9 mouse cellular contexts compared by ENCODE assay signal in the genomic region with DNA sequence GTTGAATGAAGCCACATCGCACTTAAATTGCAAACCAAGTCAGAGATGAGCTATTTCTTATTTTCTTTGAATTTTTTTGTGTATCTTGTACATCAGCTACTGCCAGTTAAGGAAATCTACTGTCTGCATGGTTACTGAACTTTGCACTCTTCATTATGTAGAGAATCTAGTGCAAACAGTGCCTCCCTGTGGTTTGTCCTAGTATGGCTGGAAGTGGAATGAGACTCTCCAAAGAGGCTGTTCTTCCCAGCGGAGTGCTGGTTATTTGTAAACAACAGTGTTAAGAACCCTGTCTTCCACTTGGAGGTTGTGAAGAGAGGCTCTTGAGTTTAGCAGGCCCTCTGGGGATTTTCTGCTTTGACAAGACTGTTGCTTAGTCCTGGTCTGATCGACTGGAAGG. TPM values are rescaled to one million over a fixed set of nuclear protein-coding genes. Genes with fewer than 3 reads are reported as not detected.
DNase-seq lines count a peak whose midpoint lies in the region; ATAC-seq lines count a peak whose summit lies in the region.
"Had no signal": no experiment of that assay in that cellular context is flagged by ENCODE, and none has a peak within 500 bp of the region (broad histone marks: within the 10 kb centered on the region; RNA-seq: fewer than 3 reads in every experiment).

No protein-coding gene starts in this region.

- no peak overlapping the region for H3K27ac ChIP-seq in heart, embryonic 11.5 days (ENCODE audit: low read depth, low read length)
- H3K27ac ChIP-seq in forebrain, embryonic 12.5 days = no peak overlapping the region
- no peak overlapping the region for H3K27ac ChIP-seq in kidney, embryonic 15.5 days
- H3K27ac ChIP-seq: limb, embryonic 12.5 days had no signal

- H3K4me2 ChIP-seq in heart, embryonic 11.5 days = no peak overlapping the region
- no peak overlapping the region for H3K4me2 ChIP-seq in forebrain, embryonic 12.5 days
- H3K4me2 ChIP-seq in kidney, embryonic 15.5 days = no peak overlapping the region
- H3K4me2 ChIP-seq: limb, embryonic 12.5 days had no signal

- intact Hi-C loops in heart, postnatal 10 days (cut with DNase I) = loop anchor here (2.0 to 5.0 kb wide), 5 partner anchors 48 to 896 kb away; partner anchors contain the start of genes Lysmd3, Mblac2 and Polr3g

- no peaks in the 10 kb centered on the region for H3K27me3 ChIP-seq in heart, embryonic 11.5 days (ENCODE audit: control insufficient read depth, insufficient read depth, low read length)
- H3K27me3 ChIP-seq in forebrain, embryonic 12.5 days = 0 out of 2 replicates have a peak, but pooled peaks cover 10% of the 10 kb centered on the region
- H3K27me3 ChIP-seq in kidney, embryonic 15.5 days = no peaks in the 10 kb centered on the region
- H3K27me3 ChIP-seq: limb, embryonic 12.5 days had no signal

- H3K9me3 ChIP-seq in heart, embryonic 11.5 days (replicated peaks; ENCODE audit: control insufficient read depth, low read length) = no peaks in the 10 kb centered on the region
- H3K9me3 ChIP-seq in forebrain, embryonic 12.5 days = no peaks in the 10 kb centered on the region
- no peaks in the 10 kb centered on the region for H3K9me3 ChIP-seq in kidney, embryonic 15.5 days (replicated peaks)
- H3K9me3 ChIP-seq: limb, embryonic 12.5 days had no signal

- H3K9ac ChIP-seq in heart, embryonic 11.5 days (ENCODE audit: low read depth, low read length) = no peak overlapping the region
- H3K9ac ChIP-seq in forebrain, embryonic 12.5 days = no peak overlapping the region
- H3K9ac ChIP-seq in kidney, embryonic 15.5 days = no peak overlapping the region
- H3K9ac ChIP-seq: limb, embryonic 12.5 days had no signal

- ATAC-seq in heart, embryonic 11.5 days (replicated peaks; ENCODE audit: insufficient number of reproducible peaks, low FRiP score, low TSS enrichment) = no peak
- ATAC-seq in forebrain, embryonic 12.5 days (ENCODE audit: low FRiP score) = peak; percentile 39
- ATAC-seq in kidney, embryonic 15.5 days (replicated peaks; ENCODE audit: low FRiP score) = peak; percentile 64; the same call in 1 of the 2 replicates
- ATAC-seq in megakaryocyte, adult 5-6 weeks (ENCODE audit: poor library complexity, severe bottlenecking) = peak; percentile 71

- WGBS in heart, embryonic 11.5 days (ENCODE audit: insufficient replicate concordance) = 27% methylated on average over 3 of the region's 3 CpGs
- WGBS in forebrain, embryonic 12.5 days = 37% methylated on average over 3 of the region's 3 CpGs
- WGBS in kidney, embryonic 15.5 days = 35% methylated on average over 3 of the region's 3 CpGs

- peak; percentile 45 to 66 for DNase-seq in heart, postnatal 10 days
- peak; percentile 55 for DNase-seq in CD4-positive, CD25-positive, alpha-beta regulatory T cell, adult 2 months (ENCODE audit: low read depth, low spot score)
- peak; percentile 46 for DNase-seq in adrenal gland, postnatal 25 days
- peak; percentile 40 for DNase-seq in yolk sac, embryonic 10.5 days (ENCODE audit: low spot score)

- no peak overlapping the region for H3K4me3 ChIP-seq in heart, embryonic 11.5 days (ENCODE audit: low read depth, low read length)
- H3K4me3 ChIP-seq in forebrain, embryonic 12.5 days (replicated peaks) = no peak overlapping the region
- no peak overlapping the region for H3K4me3 ChIP-seq in kidney, embryonic 15.5 days (replicated peaks)
- H3K4me3 ChIP-seq: limb, embryonic 12.5 days had no signal

- 0 out of 2 replicates have a peak, but pooled peaks cover 3% of the 10 kb centered on the region for H3K4me1 ChIP-seq in heart, embryonic 11.5 days (ENCODE audit: control insufficient read depth, insufficient read depth, low read length)
- H3K4me1 ChIP-seq in forebrain, embryonic 12.5 days = no peaks in the 10 kb centered on the region; the same call in 1 of the 2 replicates
- H3K4me1 ChIP-seq in kidney, embryonic 15.5 days = no peaks in the 10 kb centered on the region
- H3K4me1 ChIP-seq: limb, embryonic 12.5 days had no signal

- H3K36me3 ChIP-seq in heart, embryonic 11.5 days (ENCODE audit: control insufficient read depth, insufficient read depth, low read length) = no peaks in the 10 kb centered on the region
- no peaks in the 10 kb centered on the region for H3K36me3 ChIP-seq in forebrain, embryonic 12.5 days (replicated peaks)
- H3K36me3 ChIP-seq in kidney, embryonic 15.5 days = no peaks in the 10 kb centered on the region
- H3K36me3 ChIP-seq: limb, embryonic 12.5 days had no signal

RNA-seq across cellular contexts. Expression of gene Cetn3, which starts 22.5 kb away (rescaled TPM):
- total RNA-seq in heart, postnatal 10 days (2021) = 100 to 1,000 TPM in 1 of 2 experiments, 10 to 100 TPM in 1; 92.7 to 102 TPM
- 220 and 240 TPM in 2 replicates for polyA plus RNA-seq in heart, embryonic 11.5 days (2014; fragmentation: Nextera tagmentation; extraction: Ambion mirVana)
- total RNA-seq in adrenal gland, postnatal 25 days (2021) = 124 and 137 TPM in 2 replicates
- polyA plus RNA-seq in forebrain, embryonic 12.5 days (2016; fragmentation: Nextera tagmentation; extraction: Ambion mirVana) = 301 and 307 TPM in 2 replicates
- polyA plus RNA-seq in kidney, embryonic 15.5 days (2015; fragmentation: Nextera tagmentation; extraction: Ambion mirVana) = 208 and 211 TPM in 2 replicates
- 138 and 147 TPM in 2 replicates for total RNA-seq in megakaryocyte, adult 5-6 weeks (2015)
- total RNA-seq in megakaryocyte, adult 5-6 weeks (2017) = 245 and 248 TPM in 2 replicates

RNA-seq across cellular contexts. Expression of gene Mblac2, which starts 49.2 kb away (rescaled TPM):
- total RNA-seq in heart, postnatal 10 days (2021) = 1 to 10 TPM; 2.6 to 4.6 TPM
- 6.1 and 6.6 TPM in 2 replicates for polyA plus RNA-seq in heart, embryonic 11.5 days (2014; fragmentation: Nextera tagmentation; extraction: Ambion mirVana)
- total RNA-seq in adrenal gland, postnatal 25 days (2021) = 13.6 and 16.6 TPM in 2 replicates
- 6.8 and 8.4 TPM in 2 replicates for polyA plus RNA-seq in forebrain, embryonic 12.5 days (2016; fragmentation: Nextera tagmentation; extraction: Ambion mirVana)
- 7.1 and 7.2 TPM in 2 replicates for polyA plus RNA-seq in kidney, embryonic 15.5 days (2015; fragmentation: Nextera tagmentation; extraction: Ambion mirVana)
- total RNA-seq in megakaryocyte, adult 5-6 weeks (2015) = 2.7 and 3.0 TPM in 2 replicates
- total RNA-seq in megakaryocyte, adult 5-6 weeks (2017) = 2.7 and 3.0 TPM in 2 replicates

RNA-seq across cellular contexts. Expression of gene Polr3g, which starts 49.6 kb away (rescaled TPM):
- total RNA-seq in heart, postnatal 10 days (2021) = 1 to 10 TPM; 1.8 to 3.5 TPM
- 22.5 and 26.2 TPM in 2 replicates for polyA plus RNA-seq in heart, embryonic 11.5 days (2014; fragmentation: Nextera tagmentation; extraction: Ambion mirVana)
- total RNA-seq in adrenal gland, postnatal 25 days (2021) = 7.5 and 9.2 TPM in 2 replicates
- polyA plus RNA-seq in forebrain, embryonic 12.5 days (2016; fragmentation: Nextera tagmentation; extraction: Ambion mirVana) = 10.4 and 10.5 TPM in 2 replicates
- polyA plus RNA-seq in kidney, embryonic 15.5 days (2015; fragmentation: Nextera tagmentation; extraction: Ambion mirVana) = 10.4 and 12.9 TPM in 2 replicates
- 3.3 and 5.4 TPM in 2 replicates for total RNA-seq in megakaryocyte, adult 5-6 weeks (2015)
- 2.6 and 4.6 TPM in 2 replicates for total RNA-seq in megakaryocyte, adult 5-6 weeks (2017)
